Mouse (Mus musculus) G1E (cell line): Measurements from ENCODE around the gene Plxna4. TPM values are rescaled to one million over a fixed set of nuclear protein-coding genes. Genes with fewer than 3 reads are reported as not detected.

Experiments used
- ATAC-seq: 2 replicates; pipeline ENCODE4 v1.8.0; 2016; ENCODE audit warnings: mild to moderate bottlenecking; ENCODE audit not compliant: insufficient number of reproducible peaks, poor library complexity, low FRiP score, severe bottlenecking; ENCODE audit errors: extremely low read depth
- DNase-seq: peaks from one replicate; pipeline ENCODE4 v3.0.0; 2012; ENCODE audit warnings: low spot score
- H3K27me3 ChIP-seq: 2 replicates; pipeline ENCODE4 v1.6.1; 2012; ENCODE audit warnings: mild to moderate bottlenecking, low read length, inconsistent platforms; ENCODE audit not compliant: insufficient read depth
- H3K36me3 ChIP-seq: replicated peaks from 2 replicates; pipeline ENCODE3; 2012; ENCODE audit warnings: mild to moderate bottlenecking, inconsistent platforms
- H3K4me1 ChIP-seq: 2 replicates; pipeline ENCODE4 v1.6.1; 2012; ENCODE audit warnings: low read depth, low read length, inconsistent platforms, mixed read lengths; ENCODE audit not compliant: insufficient read depth
- H3K4me3 ChIP-seq: 2 replicates; pipeline ENCODE4 v1.5.1; 2012; ENCODE audit warnings: low read depth, mild to moderate bottlenecking, inconsistent platforms, low read length, moderate library complexity, mixed read lengths
- H3K9me3 ChIP-seq: replicated peaks from 2 replicates; pipeline ENCODE4 v1.6.1; 2012; ENCODE audit warnings: inconsistent platforms
- CTCF ChIP-seq: IDR thresholded peaks from 2 replicates; pipeline ENCODE4 v1.5.1; 2012; ENCODE audit warnings: low read depth, low read length, inconsistent platforms, mixed read lengths
- GATA1 ChIP-seq: IDR thresholded peaks from 2 replicates; pipeline ENCODE4 v1.6.1; 2012; ENCODE audit warnings: borderline replicate concordance, low read length, inconsistent platforms, mixed read lengths
- GATA2 ChIP-seq: IDR thresholded peaks from 2 replicates; pipeline ENCODE4 v1.6.1; 2012; ENCODE audit warnings: low read depth, low read length, inconsistent platforms, borderline replicate concordance
- POLR2AphosphoS5 ChIP-seq: IDR thresholded peaks from 2 replicates; pipeline ENCODE4 v1.6.1; 2012; ENCODE audit warnings: low read depth, low read length, inconsistent platforms; ENCODE audit not compliant: insufficient replicate concordance
- TAL1 ChIP-seq: conservative IDR thresholded peaks from 2 replicates; pipeline ENCODE4 v1.6.1; 2012; ENCODE audit warnings: low read depth, low read length, inconsistent platforms, mixed read lengths
- polyA plus RNA-seq: library from polyadenylated mRNA; stranded (reverse); fragments of >175 nt; gene quantifications from 2 replicates; pipeline ENCODE4 v1.2.3, GENCODE M21; 2012
- total RNA-seq, 2 experiments: library from RNA; stranded (forward) in 1 of 2; stranded (reverse) in 1 of 2; fragments of 200-1000 nt in 1 of 2; fragments of >200 nt in 1 of 2; fragmentation: Nextera tagmentation in 1 of 2; gene quantifications; 2 replicates each; pipeline ENCODE4 v1.2.3; 2014 to 2017

The Plxna4 gene
- total and polyA plus RNA-seq, 3 experiments: 0.11 TPM; not detected in 2

DNA sequence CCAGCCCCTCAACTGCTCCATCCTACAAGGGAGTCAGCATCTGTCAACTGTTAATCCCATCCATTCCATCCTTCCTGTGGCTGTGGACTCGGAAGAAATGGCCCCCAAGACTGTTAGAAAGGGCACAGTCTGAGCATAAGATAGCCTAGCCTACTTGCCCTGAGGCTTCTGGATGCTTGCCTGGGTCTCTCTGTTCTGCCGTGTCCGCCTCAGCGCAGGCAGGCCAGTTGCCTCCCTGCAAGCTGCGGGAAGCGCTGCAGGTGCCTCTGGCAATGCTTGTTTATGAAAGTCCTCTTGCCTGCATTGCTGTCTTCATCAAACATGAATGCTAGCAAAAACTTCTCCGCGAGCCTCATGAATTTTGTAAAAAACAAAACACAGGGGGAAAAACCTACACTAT lies 203.1 kb downstream of the Plxna4 start:
- no peak overlapping the region for H3K4me3 ChIP-seq
- no peaks in the 10 kb centered on the region for H3K9me3 ChIP-seq
- peaks cover 8% of the 10 kb centered on the region; the same call in 1 of the 2 replicates for H3K27me3 ChIP-seq
- H3K4me1 ChIP-seq: no peaks in the 10 kb centered on the region
- ATAC-seq (no peak), DNase-seq (no peak)
- TF ChIP-seq TAL1: no peak
- TF ChIP-seq GATA1: no peak
- no peak for TF ChIP-seq CTCF
- TF ChIP-seq GATA2: no peak
- TF ChIP-seq POLR2AphosphoS5: no peak
- no peaks in the 10 kb centered on the region for H3K36me3 ChIP-seq

DNA sequence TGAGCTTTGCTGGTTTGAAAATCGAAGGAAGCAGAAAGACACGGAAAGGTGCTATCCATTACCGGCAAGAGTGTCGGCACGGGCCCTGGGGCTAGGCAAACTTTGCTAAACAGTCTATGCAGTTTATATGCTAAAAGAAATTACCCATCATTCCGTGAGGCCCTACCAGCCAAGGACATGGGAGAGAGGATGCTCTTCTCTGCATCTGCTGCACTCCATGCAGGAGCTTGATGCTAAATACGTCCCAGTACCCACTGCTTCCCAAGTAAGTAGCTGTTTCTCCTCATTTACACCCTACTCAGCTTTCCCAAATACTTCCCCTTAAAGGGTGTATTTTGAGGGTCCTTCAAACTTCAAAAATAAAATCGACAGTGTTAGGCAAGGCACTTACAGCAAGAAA lies 203.6 kb downstream of the Plxna4 start:
- no peak for TF ChIP-seq POLR2AphosphoS5
- TF ChIP-seq GATA1: no peak
- TF ChIP-seq TAL1: no peak
- no peak for TF ChIP-seq GATA2
- TF ChIP-seq CTCF: no peak
- no peaks in the 10 kb centered on the region for H3K9me3 ChIP-seq
- no peaks in the 10 kb centered on the region for H3K4me1 ChIP-seq
- DNase-seq (no peak), ATAC-seq (no peak)
- H3K4me3 ChIP-seq: no peak overlapping the region
- H3K27me3 ChIP-seq: peaks cover 9% of the 10 kb centered on the region; the same call in 1 of the 2 replicates
- no peaks in the 10 kb centered on the region for H3K36me3 ChIP-seq

DNA sequence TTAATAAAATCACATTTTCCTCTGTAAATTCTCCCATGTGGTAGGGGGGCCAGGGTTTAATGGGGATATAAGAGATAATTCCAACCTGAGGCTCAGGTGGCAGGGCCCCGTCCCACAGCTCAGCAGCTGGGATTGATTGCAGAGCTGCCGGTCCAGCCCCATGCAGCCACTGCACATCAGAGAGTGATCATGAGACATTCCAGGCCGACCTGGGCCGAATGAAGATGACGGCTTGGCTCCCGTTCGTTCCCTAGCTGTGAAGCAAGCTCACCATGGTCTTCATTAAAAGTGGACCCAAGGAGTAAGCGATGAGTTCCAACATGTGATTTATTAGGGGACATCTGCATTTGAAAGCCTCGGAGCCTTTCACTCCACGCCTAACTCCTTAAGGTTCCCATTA lies 206.5 kb downstream of the Plxna4 start:
- peaks cover 18% of the 10 kb centered on the region; the same call in 1 of the 2 replicates for H3K27me3 ChIP-seq
- DNase-seq (no peak), ATAC-seq (no peak)
- H3K4me1 ChIP-seq: no peaks in the 10 kb centered on the region
- no peak overlapping the region for H3K4me3 ChIP-seq
- no peak for TF ChIP-seq TAL1
- no peak for TF ChIP-seq GATA2
- no peak for TF ChIP-seq POLR2AphosphoS5
- TF ChIP-seq GATA1: no peak
- TF ChIP-seq CTCF: no peak
- no peaks in the 10 kb centered on the region for H3K9me3 ChIP-seq
- H3K36me3 ChIP-seq: no peaks in the 10 kb centered on the region

DNA sequence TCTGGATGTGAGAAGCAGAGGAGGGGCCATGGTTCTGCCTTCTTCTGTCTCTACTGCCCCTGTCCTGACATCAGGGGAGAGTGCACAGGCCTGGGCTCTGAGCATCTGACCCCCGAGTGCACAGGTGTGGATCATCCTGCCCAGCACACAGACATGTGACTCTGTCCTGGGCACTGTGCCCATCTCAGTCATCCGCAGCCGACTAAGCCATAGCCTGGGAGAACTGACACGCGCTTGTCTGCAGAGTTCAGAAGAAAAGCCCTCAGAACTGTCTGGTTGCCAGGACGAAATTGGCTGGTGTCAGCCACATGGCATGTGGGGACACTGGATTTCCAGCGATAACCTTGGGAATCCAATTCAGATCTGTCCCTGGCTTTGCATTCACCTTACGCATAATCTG lies 210.8 kb downstream of the Plxna4 start:
- no peaks in the 10 kb centered on the region for H3K4me1 ChIP-seq
- H3K27me3 ChIP-seq: peaks cover 15% of the 10 kb centered on the region; the same call in 1 of the 2 replicates
- DNase-seq (no peak), ATAC-seq (no peak)
- H3K9me3 ChIP-seq: no peaks in the 10 kb centered on the region
- no peaks in the 10 kb centered on the region for H3K36me3 ChIP-seq
- TF ChIP-seq POLR2AphosphoS5 (no peak), GATA1 (no peak), CTCF (no peak), GATA2 (no peak), TAL1 (no peak)
- no peak overlapping the region for H3K4me3 ChIP-seq

DNA sequence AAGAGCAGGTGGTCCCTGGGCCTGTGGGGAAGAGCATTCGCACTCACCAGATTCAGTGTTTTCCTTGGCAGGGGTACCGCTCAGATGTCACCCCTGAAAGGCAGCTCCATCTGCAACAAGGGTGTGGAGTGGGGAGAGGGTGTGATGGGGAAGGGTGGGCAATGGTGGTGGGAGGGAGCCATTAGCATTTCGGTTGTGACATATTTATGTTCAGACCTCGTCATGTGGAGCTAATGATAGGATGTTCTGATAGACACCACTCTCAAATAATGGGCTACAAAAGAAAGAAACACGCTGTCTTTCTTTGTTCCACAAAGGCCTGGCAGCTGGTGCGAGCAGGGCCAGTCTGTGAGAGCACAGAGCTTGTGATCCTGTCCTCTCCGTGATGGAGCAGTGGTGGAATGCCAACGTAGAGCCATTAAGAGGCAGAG lies 214.0 kb downstream of the Plxna4 start:
- Histone ChIP-seq H3K9me3 (no peaks in the 10 kb centered on the region), H3K4me1 (no peaks in the 10 kb centered on the region), H3K4me3 (no peak overlapping the region), H3K36me3 (no peaks in the 10 kb centered on the region), H3K27me3 (peaks cover 9% of the 10 kb centered on the region; the same call in 1 of the 2 replicates)
- ATAC-seq (no peak), DNase-seq (no peak)
- no peak for TF ChIP-seq POLR2AphosphoS5
- no peak for TF ChIP-seq GATA2
- no peak for TF ChIP-seq TAL1
- no peak for TF ChIP-seq CTCF
- no peak for TF ChIP-seq GATA1

DNA sequence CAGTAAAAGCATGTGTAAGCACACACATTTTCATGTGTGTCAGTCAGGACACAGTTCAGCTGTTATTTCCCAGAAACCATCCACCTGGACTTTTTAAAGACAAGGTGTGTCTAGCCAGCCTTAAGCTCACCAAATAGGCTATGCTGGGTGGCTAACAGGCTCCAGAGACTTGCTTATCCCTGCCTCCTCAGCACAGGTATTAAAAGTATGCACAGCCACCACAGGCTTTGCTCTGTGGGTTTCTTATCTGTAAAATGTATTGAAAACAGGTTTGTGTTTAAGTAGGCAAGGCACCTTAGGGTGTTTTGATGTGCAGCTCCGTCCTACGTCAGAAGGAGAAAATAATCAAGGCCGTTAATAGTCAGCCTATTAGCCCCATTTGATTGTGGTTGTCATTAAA lies 218.9 kb downstream of the Plxna4 start:
- Histone ChIP-seq H3K27me3 (no peaks in the 10 kb centered on the region), H3K9me3 (no peaks in the 10 kb centered on the region), H3K36me3 (no peaks in the 10 kb centered on the region), H3K4me1 (no peaks in the 10 kb centered on the region), H3K4me3 (no peak overlapping the region)
- DNase-seq (no peak), ATAC-seq (no peak)
- TF ChIP-seq TAL1 (no peak), GATA2 (no peak), GATA1 (no peak), CTCF (no peak), POLR2AphosphoS5 (no peak)

DNA sequence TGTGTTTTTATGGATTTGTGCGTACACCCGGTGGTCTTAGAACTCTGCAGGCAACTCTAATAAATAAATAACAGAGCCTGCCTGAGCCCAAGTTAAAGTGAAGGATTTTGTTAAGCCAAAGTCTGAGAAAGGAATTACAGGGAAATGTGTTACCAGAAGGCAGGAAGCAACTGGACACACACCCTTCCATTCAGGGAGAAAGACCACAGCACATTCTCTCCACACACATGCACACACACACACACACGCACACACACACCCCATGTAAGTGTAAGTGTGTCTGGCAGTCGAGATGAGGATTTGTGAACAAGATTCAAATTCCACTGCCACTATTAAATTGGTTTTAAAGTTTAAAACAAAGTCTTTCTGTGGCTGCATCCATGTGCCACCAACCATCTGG lies 219.6 kb downstream of the Plxna4 start:
- Histone ChIP-seq H3K36me3 (no peaks in the 10 kb centered on the region), H3K9me3 (no peaks in the 10 kb centered on the region), H3K4me1 (no peaks in the 10 kb centered on the region), H3K4me3 (no peak overlapping the region), H3K27me3 (no peaks in the 10 kb centered on the region)
- DNase-seq: no peak
- ATAC-seq: no peak
- TF ChIP-seq TAL1: no peak
- no peak for TF ChIP-seq GATA2
- TF ChIP-seq GATA1: no peak
- no peak for TF ChIP-seq CTCF
- TF ChIP-seq POLR2AphosphoS5: no peak
